Mouse (Mus musculus): ENCODE results near the gene Gm20388. TPM values are rescaled to one million over a fixed set of nuclear protein-coding genes. Genes with fewer than 3 reads are reported as not detected.

The Gm20388 gene
- polyA plus RNA-seq, 1 experiment from 2014 or later: not detected

- Histone ChIP-seq H3K27ac (replicated peaks; ENCODE audit: low read depth, low read length) (no peak within 1 kb of the TSS), H3K36me3 (ENCODE audit: control insufficient read depth, insufficient read depth, low read length) (no peaks in the 10 kb centered on the region; the same call in 1 of the 2 replicates), H3K4me2 (ENCODE audit: low read depth, severe bottlenecking) (no peak within 1 kb of the TSS), H3K4me3 (ENCODE audit: low read depth, low read length) (no peak within 1 kb of the TSS), H3K9me3 (ENCODE audit: control insufficient read depth, low read length) (no peaks in the 10 kb centered on the region), H3K27me3 (ENCODE audit: control insufficient read depth, insufficient read depth, low read length) (no peaks in the 10 kb centered on the region), H3K4me1 (ENCODE audit: control insufficient read depth, insufficient read depth, low read length) (peaks cover 8% of the 10 kb centered on the region), H3K9ac (ENCODE audit: low read length) (no peak within 1 kb of the TSS)
- ATAC-seq (ENCODE audit: insufficient number of reproducible peaks, low FRiP score, low TSS enrichment, low read depth): no peak
- 86% methylated on average over 7 of the region's 7 CpGs for WGBS
- DNase-seq (ENCODE audit: low spot score): no peak
These were observed 3152.1 kb downstream of the Gm20388 start, which contains the start of gene Spg7 for GRCm38 (mm10) chr8:123062721-123063120. Gene Spg7, plus strand, starts transcription at chr8:123062942.

DNA sequence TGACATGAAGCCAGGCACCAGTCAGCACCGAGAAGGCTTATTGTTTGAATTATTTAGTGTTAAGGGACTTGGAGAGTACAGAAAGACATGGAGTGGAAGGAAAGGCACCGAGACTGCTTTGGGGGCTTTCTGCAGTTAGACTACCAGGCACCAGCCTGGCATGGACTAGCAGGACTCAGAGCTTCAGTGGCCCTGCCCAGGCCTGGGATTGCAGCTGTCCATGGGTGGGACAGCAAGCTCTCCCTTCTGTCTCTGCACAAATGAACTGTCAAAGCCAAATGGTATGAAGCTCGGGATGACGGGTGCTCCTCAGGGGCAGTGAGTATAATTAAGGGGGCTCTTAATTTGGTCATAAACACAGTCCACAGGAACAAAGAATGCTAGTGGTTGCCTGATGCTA, 3153.4 kb downstream of the Gm20388 start:
- H3K4me3 ChIP-seq (ENCODE audit: low read depth, low read length): no peak overlapping the region
- no peak for ATAC-seq (ENCODE audit: insufficient number of reproducible peaks, low FRiP score, low TSS enrichment, low read depth)

DNA sequence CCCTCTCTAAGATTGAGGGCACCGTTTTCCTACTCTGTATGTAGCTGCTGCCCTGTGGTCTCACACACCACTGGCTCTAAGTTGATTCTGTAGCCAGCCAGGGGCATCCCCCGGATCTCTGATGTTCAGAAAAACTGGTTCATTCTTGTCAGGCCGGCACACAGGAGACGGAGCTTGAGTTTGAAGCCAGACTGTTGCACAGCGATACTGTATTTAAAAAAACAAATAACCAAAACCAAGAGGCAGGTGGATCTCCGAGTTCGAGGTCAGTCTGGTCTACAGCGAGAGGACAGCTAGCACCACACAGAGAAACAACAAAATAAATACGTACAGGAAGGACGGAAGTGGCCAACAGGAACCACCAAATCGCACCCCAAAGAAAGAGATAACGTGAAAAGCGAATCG, 3154.2 kb downstream of the Gm20388 start:
- no peaks in the 10 kb centered on the region for H3K27me3 ChIP-seq (ENCODE audit: control insufficient read depth, insufficient read depth, low read length)
- no peaks in the 10 kb centered on the region for H3K9me3 ChIP-seq (ENCODE audit: control insufficient read depth, low read length)
- WGBS: 4% methylated on average over 14 of the region's 14 CpGs
- H3K9ac ChIP-seq (ENCODE audit: low read length): peak overlapping the region; percentile 94
- DNase-seq (ENCODE audit: low spot score) (no peak), ATAC-seq (ENCODE audit: insufficient number of reproducible peaks, low FRiP score, low TSS enrichment, low read depth) (no peak)
- peak overlapping the region; percentile 75 for H3K4me2 ChIP-seq (ENCODE audit: low read depth, severe bottlenecking)
- peaks cover 8% of the 10 kb centered on the region for H3K4me1 ChIP-seq (ENCODE audit: control insufficient read depth, insufficient read depth, low read length)
- H3K36me3 ChIP-seq (ENCODE audit: control insufficient read depth, insufficient read depth, low read length): no peaks in the 10 kb centered on the region; the same call in 1 of the 2 replicates
- H3K4me3 ChIP-seq (ENCODE audit: low read depth, low read length): peak overlapping the region; percentile 89
- peak overlapping the region; percentile 75; the same call in 1 of the 2 replicates for H3K27ac ChIP-seq (replicated peaks; ENCODE audit: low read depth, low read length)

More for the DNA sequence above, 3153.4 kb downstream of the Gm20388 start:
- 63% methylated on average over 4 of the region's 4 CpGs for WGBS
- H3K9me3 ChIP-seq (ENCODE audit: control insufficient read depth, low read length): no peaks in the 10 kb centered on the region
- H3K36me3 ChIP-seq (ENCODE audit: control insufficient read depth, insufficient read depth, low read length): no peaks in the 10 kb centered on the region; the same call in 1 of the 2 replicates
- DNase-seq (ENCODE audit: low spot score): no peak
- no peak overlapping the region; the same call in 1 of the 2 replicates for H3K4me2 ChIP-seq (ENCODE audit: low read depth, severe bottlenecking)
- H3K9ac ChIP-seq (ENCODE audit: low read length): no peak overlapping the region
- H3K27ac ChIP-seq (replicated peaks; ENCODE audit: low read depth, low read length): no peak overlapping the region
- peaks cover 8% of the 10 kb centered on the region for H3K4me1 ChIP-seq (ENCODE audit: control insufficient read depth, insufficient read depth, low read length)
- no peaks in the 10 kb centered on the region for H3K27me3 ChIP-seq (ENCODE audit: control insufficient read depth, insufficient read depth, low read length)

DNA sequence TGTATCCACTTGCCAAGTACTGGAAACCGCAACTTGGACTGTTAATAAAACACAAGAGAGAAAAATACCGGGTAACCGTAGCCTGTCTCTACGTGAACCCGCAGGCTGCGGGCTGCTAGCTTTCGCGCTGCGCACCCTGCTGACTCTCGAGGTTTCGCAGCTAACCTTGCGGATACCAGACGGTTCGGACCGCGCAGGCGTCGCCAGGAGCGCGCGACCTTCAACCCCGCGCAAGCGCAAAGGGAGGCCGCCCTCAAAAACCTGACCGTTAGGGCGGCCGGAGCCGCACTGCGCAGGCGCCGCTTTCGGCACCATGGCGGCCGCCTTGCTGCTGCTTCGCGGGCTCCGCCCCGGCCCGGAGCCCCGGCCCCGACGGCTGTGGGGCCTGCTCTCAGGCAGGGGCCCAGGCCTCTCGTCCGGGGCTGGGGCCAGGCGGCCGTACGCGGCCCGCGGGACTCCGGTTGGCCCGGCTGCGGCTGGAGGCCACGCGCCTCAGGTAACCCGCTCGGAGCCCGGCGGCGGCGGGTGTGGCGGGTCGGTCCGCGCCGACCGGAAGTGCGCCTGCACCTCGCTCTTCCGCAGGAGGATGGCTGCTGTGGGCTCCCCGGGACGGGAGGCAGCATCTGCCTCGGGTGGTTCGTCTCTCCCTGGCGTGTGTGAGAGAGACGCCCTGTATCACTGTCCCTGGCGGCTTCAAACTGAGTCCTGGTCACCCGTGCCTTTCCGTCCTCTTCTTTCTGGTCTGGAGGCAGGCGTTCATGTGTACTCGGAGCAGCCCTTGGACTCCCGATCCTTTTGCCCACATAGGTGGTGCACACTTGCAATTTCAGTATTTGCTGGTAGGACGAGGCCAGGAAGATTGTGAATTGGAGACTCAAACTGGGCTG, 3154.8 kb downstream of the Gm20388 start:
- H3K9me3 ChIP-seq (ENCODE audit: control insufficient read depth, low read length): no peaks in the 10 kb centered on the region
- no peaks in the 10 kb centered on the region; the same call in 1 of the 2 replicates for H3K36me3 ChIP-seq (ENCODE audit: control insufficient read depth, insufficient read depth, low read length)
- H3K9ac ChIP-seq (ENCODE audit: low read length): peak overlapping the region; percentile 94
- ATAC-seq (ENCODE audit: insufficient number of reproducible peaks, low FRiP score, low TSS enrichment, low read depth) (peak; percentile 95), DNase-seq (ENCODE audit: low spot score) (peak; percentile 95)
- under 1% methylated on average over 75 of the region's 84 CpGs for WGBS
- peak overlapping the region; percentile 75 for H3K4me2 ChIP-seq (ENCODE audit: low read depth, severe bottlenecking)
- peak overlapping the region; percentile 75 for H3K27ac ChIP-seq (replicated peaks; ENCODE audit: low read depth, low read length)
- H3K27me3 ChIP-seq (ENCODE audit: control insufficient read depth, insufficient read depth, low read length): no peaks in the 10 kb centered on the region
- H3K4me1 ChIP-seq (ENCODE audit: control insufficient read depth, insufficient read depth, low read length): peaks cover 8% of the 10 kb centered on the region
- H3K4me3 ChIP-seq (ENCODE audit: low read depth, low read length): peak overlapping the region; percentile 89

- ATAC-seq (ENCODE audit: insufficient number of reproducible peaks, low FRiP score, low TSS enrichment, low read depth): no peak
- H3K27ac ChIP-seq (replicated peaks; ENCODE audit: low read depth, low read length): peak overlapping the region; percentile 75
- H3K4me3 ChIP-seq (ENCODE audit: low read depth, low read length): peak overlapping the region; percentile 89
- no peaks in the 10 kb centered on the region for H3K9me3 ChIP-seq (ENCODE audit: control insufficient read depth, low read length)
- no peaks in the 10 kb centered on the region; the same call in 1 of the 2 replicates for H3K36me3 ChIP-seq (ENCODE audit: control insufficient read depth, insufficient read depth, low read length)
- H3K4me1 ChIP-seq (ENCODE audit: control insufficient read depth, insufficient read depth, low read length): peaks cover 8% of the 10 kb centered on the region
- H3K9ac ChIP-seq (ENCODE audit: low read length): peak overlapping the region; percentile 94
- 40% methylated on average over 7 of the region's 7 CpGs for WGBS
- peak overlapping the region; percentile 75 for H3K4me2 ChIP-seq (ENCODE audit: low read depth, severe bottlenecking)
- no peaks in the 10 kb centered on the region for H3K27me3 ChIP-seq (ENCODE audit: control insufficient read depth, insufficient read depth, low read length)
- no peak for DNase-seq (ENCODE audit: low spot score)
These were observed 3155.6 kb downstream of the Gm20388 start for GRCm38 (mm10) chr8:123066101-123066683.

GRCm38 (mm10) chr8:123071176-123071575, 3160.5 kb downstream of the Gm20388 start:
- WGBS: 91% methylated on average over 4 of the region's 4 CpGs
- peaks cover 9% of the 10 kb centered on the region; the same call in 1 of the 2 replicates for H3K36me3 ChIP-seq (ENCODE audit: control insufficient read depth, insufficient read depth, low read length)
- no peak overlapping the region for H3K27ac ChIP-seq (replicated peaks; ENCODE audit: low read depth, low read length)
- H3K4me1 ChIP-seq (ENCODE audit: control insufficient read depth, insufficient read depth, low read length): peaks cover 5% of the 10 kb centered on the region
- no peaks in the 10 kb centered on the region for H3K27me3 ChIP-seq (ENCODE audit: control insufficient read depth, insufficient read depth, low read length)
- ATAC-seq (ENCODE audit: insufficient number of reproducible peaks, low FRiP score, low TSS enrichment, low read depth) (no peak), DNase-seq (ENCODE audit: low spot score) (no peak)
- H3K9ac ChIP-seq (ENCODE audit: low read length): no peak overlapping the region
- H3K4me2 ChIP-seq (ENCODE audit: low read depth, severe bottlenecking): no peak overlapping the region
- H3K4me3 ChIP-seq (ENCODE audit: low read depth, low read length): no peak overlapping the region
- no peaks in the 10 kb centered on the region for H3K9me3 ChIP-seq (ENCODE audit: control insufficient read depth, low read length)

GRCm38 (mm10) chr8:123077213-123077612, 3166.6 kb downstream of the Gm20388 start:
- whole genome bisulfite sequencing: 86% methylated on average over 6 of the region's 6 CpGs
- H3K27me3 ChIP-seq (ENCODE audit: control insufficient read depth, insufficient read depth, low read length): no peaks in the 10 kb centered on the region

DNA sequence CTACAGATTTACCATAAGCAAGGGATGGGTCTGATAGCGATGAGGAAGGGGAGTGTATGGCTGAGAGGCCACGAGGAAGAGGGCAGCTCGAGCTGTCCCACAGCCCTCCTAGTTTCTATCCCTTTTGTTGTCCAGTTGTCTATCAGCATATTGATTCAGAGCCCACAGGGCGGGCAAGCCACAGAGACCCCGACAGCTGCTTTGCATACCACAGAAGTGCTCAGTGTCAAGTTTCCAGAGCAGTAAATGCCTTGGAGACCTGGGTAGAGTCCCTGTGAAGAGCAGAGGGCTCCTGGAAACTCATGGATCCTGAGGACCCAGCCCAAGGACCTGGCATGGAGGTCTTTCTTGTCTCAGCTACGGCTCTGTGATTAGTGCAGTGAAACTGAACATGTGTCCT, 3172.4 kb downstream of the Gm20388 start:
- no peaks in the 10 kb centered on the region for H3K27me3 ChIP-seq (ENCODE audit: control insufficient read depth, insufficient read depth, low read length)
- no peak for ATAC-seq (ENCODE audit: insufficient number of reproducible peaks, low FRiP score, low TSS enrichment, low read depth)
- WGBS: 83% methylated on average over 6 of the region's 6 CpGs

More at GRCm38 (mm10) chr8:123077213-123077612, 3166.6 kb downstream of the Gm20388 start:
- no peaks in the 10 kb centered on the region for H3K9me3 ChIP-seq (ENCODE audit: control insufficient read depth, low read length)
- no peak overlapping the region for H3K27ac ChIP-seq (replicated peaks; ENCODE audit: low read depth, low read length)
- no peaks in the 10 kb centered on the region for H3K4me1 ChIP-seq (ENCODE audit: control insufficient read depth, insufficient read depth, low read length)
- no peak overlapping the region for H3K4me3 ChIP-seq (ENCODE audit: low read depth, low read length)
- peaks cover 22% of the 10 kb centered on the region for H3K36me3 ChIP-seq (ENCODE audit: control insufficient read depth, insufficient read depth, low read length)
- no peak overlapping the region for H3K9ac ChIP-seq (ENCODE audit: low read length)
- ATAC-seq (ENCODE audit: insufficient number of reproducible peaks, low FRiP score, low TSS enrichment, low read depth): no peak
- DNase-seq (ENCODE audit: low spot score): no peak
- H3K4me2 ChIP-seq (ENCODE audit: low read depth, severe bottlenecking): no peak overlapping the region

More for the DNA sequence above, 3172.4 kb downstream of the Gm20388 start:
- Histone ChIP-seq H3K4me1 (ENCODE audit: control insufficient read depth, insufficient read depth, low read length) (no peaks in the 10 kb centered on the region), H3K36me3 (ENCODE audit: control insufficient read depth, insufficient read depth, low read length) (peaks cover 16% of the 10 kb centered on the region), H3K4me3 (ENCODE audit: low read depth, low read length) (no peak overlapping the region), H3K9ac (ENCODE audit: low read length) (no peak overlapping the region), H3K9me3 (ENCODE audit: control insufficient read depth, low read length) (no peaks in the 10 kb centered on the region), H3K27ac (replicated peaks; ENCODE audit: low read depth, low read length) (no peak overlapping the region), H3K4me2 (ENCODE audit: low read depth, severe bottlenecking) (no peak overlapping the region)
- no peak for DNase-seq (ENCODE audit: low spot score)
